Mouse (Mus musculus): Measurements from ENCODE around the gene H2-DMb2. TPM values are rescaled to one million over a fixed set of nuclear protein-coding genes. Genes with fewer than 3 reads are reported as not detected.

Gene H2-DMb2
- 0.20 TPM in 1 of 2 replicates, not detected in the other for polyA plus RNA-seq (2015; fragmentation: Nextera tagmentation; extraction: Ambion mirVana)

DNA sequence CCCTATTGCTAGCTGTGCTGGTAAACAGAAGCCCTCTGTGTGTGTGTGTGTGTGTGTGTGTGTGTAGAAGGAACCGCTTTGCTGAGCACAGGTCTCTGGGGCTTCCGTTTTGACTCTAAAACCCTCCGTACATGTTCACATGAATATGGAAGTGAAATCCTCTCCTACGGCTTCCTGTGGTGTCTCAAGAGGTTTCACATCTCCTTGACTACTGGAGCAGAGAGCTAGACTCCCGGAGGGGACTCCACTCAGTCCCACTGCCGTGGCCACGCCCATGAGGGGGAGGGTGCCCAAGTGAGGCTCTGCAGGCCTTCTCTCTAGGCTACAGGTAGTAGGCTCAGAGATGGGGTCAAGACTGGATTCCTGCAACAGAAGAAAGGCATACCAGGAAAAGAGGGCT, at the start of gene H2-DMb2:
TSS of gene H2-DMb2 (plus strand) at position 275 of the 400 bp plus-strand sequence.
- Histone ChIP-seq H3K4me1 (peaks cover 13% of the 10 kb centered on the region), H3K36me3 (ENCODE audit: poor library complexity, severe bottlenecking) (no peaks in the 10 kb centered on the region), H3K9ac (no peak within 1 kb of the TSS), H3K9me3 (replicated peaks) (no peaks in the 10 kb centered on the region), H3K4me3 (no peak within 1 kb of the TSS), H3K27me3 (peaks cover 36% of the 10 kb centered on the region), H3K27ac (no peak within 1 kb of the TSS; the same call in 1 of the 2 replicates), H3K4me2 (no peak within 1 kb of the TSS)
- no peak for ATAC-seq
- 30% methylated on average over 7 of the region's 7 CpGs for WGBS

DNA sequence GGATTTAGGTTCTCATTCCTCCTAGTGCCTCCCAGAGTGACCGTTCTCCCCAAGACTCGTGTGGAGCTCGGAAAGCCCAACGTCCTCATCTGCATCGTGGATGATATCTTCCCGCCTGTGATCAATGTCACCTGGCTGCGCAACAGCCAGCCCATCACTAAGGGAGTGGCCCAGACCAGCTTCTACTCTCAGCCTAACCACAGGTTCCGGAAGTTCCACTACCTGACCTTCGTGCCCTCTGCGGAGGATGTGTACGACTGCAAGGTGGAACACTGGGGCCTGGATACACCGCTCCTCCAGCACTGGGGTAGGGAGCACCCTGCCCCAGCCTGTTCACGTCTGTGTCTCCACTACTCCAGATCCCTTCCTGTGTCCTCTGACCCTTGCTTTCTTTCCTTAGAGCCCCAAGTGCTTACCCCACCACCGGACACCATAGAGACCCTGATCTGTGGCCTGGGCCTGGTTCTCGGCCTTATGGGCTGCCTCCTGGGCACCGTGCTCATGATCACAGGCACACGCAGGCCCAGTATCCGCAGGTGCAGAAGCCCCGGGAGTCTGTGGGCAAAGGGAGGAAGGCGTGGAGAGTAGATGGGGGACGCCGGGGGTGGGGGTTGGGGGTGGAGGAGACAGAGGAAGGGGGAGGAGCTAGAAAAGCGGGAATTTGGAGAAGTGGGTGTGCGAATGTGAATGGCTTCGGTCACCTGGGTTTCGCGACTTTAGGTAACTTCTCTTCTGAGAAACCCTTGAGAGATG, 48.6 kb upstream of the H2-DMb2 start:
- no peak for ATAC-seq
- Histone ChIP-seq H3K4me2 (no peak overlapping the region), H3K9ac (no peak overlapping the region), H3K27ac (no peak overlapping the region), H3K9me3 (replicated peaks) (no peaks in the 10 kb centered on the region), H3K4me3 (no peak overlapping the region), H3K4me1 (peaks cover 4% of the 10 kb centered on the region), H3K27me3 (no peaks in the 10 kb centered on the region), H3K36me3 (ENCODE audit: poor library complexity, severe bottlenecking) (no peaks in the 10 kb centered on the region)
- WGBS: 86% methylated on average over 27 of the region's 27 CpGs

DNA sequence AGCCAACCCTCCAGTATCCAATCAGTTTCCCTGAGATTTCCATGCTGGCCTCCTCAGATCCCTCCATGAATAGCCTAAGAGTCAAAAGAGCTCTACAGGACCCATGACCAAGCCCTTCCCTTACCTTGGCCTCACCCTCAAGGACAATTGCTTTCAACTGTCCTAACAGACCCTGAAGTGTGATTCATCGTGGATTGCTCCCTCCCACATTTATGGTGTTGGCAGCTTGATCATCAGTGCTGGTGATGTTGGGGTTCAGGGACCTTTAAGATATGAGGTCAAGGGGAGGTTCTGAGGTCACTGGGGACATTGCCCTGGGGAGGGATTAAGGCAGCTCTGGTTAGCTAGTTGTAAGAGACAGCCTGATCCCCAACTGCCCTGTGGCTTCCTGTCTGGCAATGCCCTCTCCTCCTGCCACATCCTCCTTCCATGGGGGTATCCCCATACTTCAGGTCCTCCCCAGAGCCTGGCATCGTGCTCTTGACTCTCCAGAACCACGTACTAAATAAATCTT, 46.6 kb upstream of the H2-DMb2 start:
- Histone ChIP-seq H3K27me3 (no peaks in the 10 kb centered on the region), H3K4me2 (no peak overlapping the region), H3K36me3 (ENCODE audit: poor library complexity, severe bottlenecking) (no peaks in the 10 kb centered on the region), H3K27ac (no peak overlapping the region), H3K4me1 (peaks cover 12% of the 10 kb centered on the region), H3K4me3 (no peak overlapping the region), H3K9ac (no peak overlapping the region), H3K9me3 (replicated peaks) (no peaks in the 10 kb centered on the region)
- whole genome bisulfite sequencing: 76% methylated on average over 3 of the region's 3 CpGs
- ATAC-seq: no peak

DNA sequence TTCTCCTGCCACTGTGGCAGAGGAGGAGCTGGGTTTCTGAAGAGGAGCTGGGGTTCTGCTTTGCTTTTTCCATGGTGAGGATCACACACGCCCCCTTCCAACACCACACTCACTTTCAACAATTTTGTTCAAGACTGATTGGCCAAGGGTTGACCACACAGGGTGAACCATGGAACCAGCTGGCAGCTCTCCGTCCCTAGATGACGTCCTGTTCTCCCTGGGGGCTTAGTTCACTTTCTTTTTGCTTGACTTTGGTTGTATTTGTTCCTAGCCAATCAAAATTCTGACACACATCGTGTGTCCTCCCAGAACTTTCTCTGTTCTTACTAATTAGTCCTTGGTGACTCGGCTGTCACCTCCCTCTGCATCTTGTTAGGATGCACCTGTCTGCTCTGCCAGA, 45.8 kb upstream of the H2-DMb2 start:
- no peak for ATAC-seq
- Histone ChIP-seq H3K4me1 (peaks cover 15% of the 10 kb centered on the region), H3K9ac (no peak overlapping the region), H3K4me2 (no peak overlapping the region), H3K36me3 (ENCODE audit: poor library complexity, severe bottlenecking) (no peaks in the 10 kb centered on the region), H3K27me3 (no peaks in the 10 kb centered on the region), H3K27ac (no peak overlapping the region), H3K9me3 (replicated peaks) (no peaks in the 10 kb centered on the region), H3K4me3 (no peak overlapping the region)
- 61% methylated on average over 5 of the region's 5 CpGs for WGBS

DNA sequence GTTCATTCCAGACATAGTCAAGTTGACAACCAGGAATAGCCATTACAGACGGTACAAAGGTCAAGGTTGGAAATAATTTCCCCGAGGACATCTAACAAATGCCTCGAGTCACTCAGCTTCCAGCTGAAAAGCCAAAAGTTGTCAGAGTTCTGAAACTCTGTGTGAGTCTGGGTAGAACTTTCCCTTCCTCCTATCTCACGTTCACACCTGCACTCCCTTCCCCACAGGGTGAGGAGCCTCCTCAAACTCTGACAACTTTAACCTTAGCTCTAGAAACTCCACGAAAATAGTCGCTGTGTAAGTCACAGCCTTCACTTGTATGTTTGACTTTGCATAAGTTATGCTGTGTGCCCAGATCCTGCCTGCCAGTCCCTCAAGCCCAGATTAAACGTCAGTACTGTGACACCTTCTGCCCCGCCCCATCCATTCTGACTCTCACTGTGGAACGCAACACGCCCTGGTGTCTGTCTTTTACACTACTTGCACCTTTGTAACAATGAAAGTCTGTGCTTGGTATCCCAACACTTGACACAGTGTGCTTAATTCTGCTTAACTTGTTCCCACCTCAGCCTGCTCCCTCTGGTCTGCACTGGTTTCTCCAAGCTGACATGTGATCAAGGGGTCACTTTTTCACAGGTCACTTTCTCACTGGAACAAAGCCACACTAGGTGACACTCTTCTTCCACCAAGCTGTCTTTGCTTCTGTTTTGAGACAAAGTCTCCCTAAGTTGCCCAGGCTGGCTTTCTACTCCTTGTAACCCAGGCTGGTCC, 44.2 kb upstream of the H2-DMb2 start:
- Histone ChIP-seq H3K9me3 (replicated peaks) (no peaks in the 10 kb centered on the region), H3K4me3 (no peak overlapping the region), H3K27me3 (no peaks in the 10 kb centered on the region), H3K4me1 (peaks cover 15% of the 10 kb centered on the region), H3K9ac (no peak overlapping the region), H3K36me3 (ENCODE audit: poor library complexity, severe bottlenecking) (no peaks in the 10 kb centered on the region), H3K27ac (no peak overlapping the region), H3K4me2 (no peak overlapping the region)
- ATAC-seq: no peak
- WGBS: 65% methylated on average over 10 of the region's 10 CpGs

DNA sequence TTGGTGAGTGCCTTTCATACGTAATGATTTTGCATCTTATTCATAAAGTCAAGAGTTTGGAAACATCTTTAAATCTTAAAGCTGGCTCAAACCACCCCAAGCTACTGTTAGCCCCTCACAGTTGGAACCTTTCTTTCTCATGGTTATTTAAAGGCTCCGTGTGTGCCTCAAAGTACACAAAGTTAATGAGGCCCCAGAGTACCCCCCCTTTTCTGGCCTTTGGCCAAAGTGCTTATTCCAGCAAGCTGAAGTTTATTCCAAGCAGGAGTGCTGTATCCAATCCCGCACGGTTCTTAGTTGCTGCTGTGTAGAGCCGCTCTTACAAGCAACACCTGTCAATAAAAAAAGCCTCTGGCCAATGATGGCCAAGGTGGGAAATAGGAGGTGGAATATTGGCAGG, 43.6 kb upstream of the H2-DMb2 start:
- Histone ChIP-seq H3K27ac (no peak overlapping the region), H3K4me1 (peaks cover 15% of the 10 kb centered on the region), H3K9ac (no peak overlapping the region), H3K4me2 (no peak overlapping the region), H3K9me3 (replicated peaks) (no peaks in the 10 kb centered on the region), H3K4me3 (no peak overlapping the region), H3K27me3 (no peaks in the 10 kb centered on the region), H3K36me3 (ENCODE audit: poor library complexity, severe bottlenecking) (no peaks in the 10 kb centered on the region)
- WGBS: 34% methylated on average over 5 of the region's 5 CpGs
- ATAC-seq: no peak

DNA sequence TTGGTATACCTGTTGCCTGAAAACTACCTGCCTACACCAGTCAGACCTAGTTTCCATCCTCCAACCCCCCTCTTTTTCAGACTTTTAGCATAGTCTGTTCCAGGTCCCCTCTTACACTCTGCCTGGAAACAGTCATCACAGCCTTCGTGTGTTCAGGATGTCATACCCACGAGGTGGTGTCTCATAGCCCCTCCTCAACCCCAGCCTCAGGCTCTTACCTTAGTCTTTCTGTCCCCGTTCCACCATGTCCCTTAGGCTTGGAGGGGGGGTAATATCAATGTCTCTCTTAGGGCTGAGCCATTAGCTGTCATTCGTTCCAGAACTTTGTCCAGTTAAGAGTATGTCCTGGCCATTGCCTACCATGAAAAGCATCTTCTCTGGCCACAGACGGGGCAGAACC, 41.9 kb upstream of the H2-DMb2 start:
- peak; percentile 45; the same call in 1 of the 2 replicates for ATAC-seq
- no peak overlapping the region for H3K9ac ChIP-seq
- no peak overlapping the region for H3K27ac ChIP-seq
- H3K36me3 ChIP-seq (ENCODE audit: poor library complexity, severe bottlenecking): no peaks in the 10 kb centered on the region
- no peaks in the 10 kb centered on the region for H3K27me3 ChIP-seq
- 37% methylated on average over 5 of the region's 5 CpGs for WGBS
- no peak overlapping the region for H3K4me2 ChIP-seq
- no peak overlapping the region for H3K4me3 ChIP-seq
- peaks cover 15% of the 10 kb centered on the region for H3K4me1 ChIP-seq
- H3K9me3 ChIP-seq (replicated peaks): no peaks in the 10 kb centered on the region

DNA sequence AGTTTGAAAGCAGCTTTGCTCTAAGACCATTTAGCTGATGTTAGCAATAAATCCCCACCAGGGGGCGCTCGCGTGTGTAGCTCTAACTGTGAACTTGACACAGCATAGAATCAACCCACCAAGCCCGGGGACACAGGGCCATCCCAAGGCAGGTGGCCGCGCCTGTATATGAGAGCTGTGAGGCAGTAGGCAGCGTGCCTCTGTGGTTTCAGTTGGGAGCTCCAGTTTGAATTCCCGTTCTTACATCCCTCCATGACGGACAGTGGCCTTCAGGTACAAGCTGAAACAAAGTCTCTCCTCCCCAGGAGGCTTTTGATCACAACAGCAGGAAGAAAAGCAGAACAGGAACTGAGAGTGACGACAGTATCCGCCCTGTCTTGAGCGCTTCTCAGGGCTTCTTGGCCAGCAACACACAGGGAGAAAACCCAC, 41.5 kb upstream of the H2-DMb2 start:
- Histone ChIP-seq H3K36me3 (ENCODE audit: poor library complexity, severe bottlenecking) (no peaks in the 10 kb centered on the region), H3K4me3 (no peak overlapping the region), H3K4me2 (peak overlapping the region; percentile 46), H3K4me1 (peaks cover 15% of the 10 kb centered on the region), H3K27ac (no peak overlapping the region), H3K9ac (peak overlapping the region; percentile 44; the same call in 1 of the 2 replicates), H3K9me3 (replicated peaks) (no peaks in the 10 kb centered on the region), H3K27me3 (no peaks in the 10 kb centered on the region)
- WGBS: 7% methylated on average over 12 of the region's 12 CpGs
- peak; percentile 80; the same call in 1 of the 2 replicates for ATAC-seq

DNA sequence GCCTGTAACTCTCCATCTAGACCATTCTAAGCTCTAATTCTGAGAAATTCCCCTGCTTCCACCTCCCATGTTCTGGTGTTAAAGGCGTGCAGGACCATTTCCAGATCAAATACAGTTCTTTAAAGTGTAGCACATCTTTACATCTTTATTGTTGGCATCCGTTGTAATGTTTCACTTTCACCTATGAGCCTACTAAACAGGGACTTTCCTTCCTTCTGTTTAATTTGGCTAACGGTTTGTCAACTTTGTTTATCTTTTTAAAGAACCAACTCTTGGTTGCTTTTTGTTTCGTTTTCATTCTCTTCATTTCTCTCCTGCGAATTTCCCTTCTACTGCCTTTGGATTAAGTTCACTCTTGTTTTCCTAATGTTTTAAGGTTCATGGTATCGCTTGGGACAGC, 40.3 kb upstream of the H2-DMb2 start:
- Histone ChIP-seq H3K4me2 (no peak overlapping the region), H3K9ac (no peak overlapping the region), H3K36me3 (ENCODE audit: poor library complexity, severe bottlenecking) (0 out of 2 replicates have a peak, but pooled peaks cover 3% of the 10 kb centered on the region), H3K27me3 (no peaks in the 10 kb centered on the region), H3K4me1 (peaks cover 15% of the 10 kb centered on the region), H3K9me3 (replicated peaks) (no peaks in the 10 kb centered on the region), H3K27ac (no peak overlapping the region), H3K4me3 (no peak overlapping the region)
- ATAC-seq: no peak
- WGBS: 84% methylated on average over 6 of the region's 6 CpGs

DNA sequence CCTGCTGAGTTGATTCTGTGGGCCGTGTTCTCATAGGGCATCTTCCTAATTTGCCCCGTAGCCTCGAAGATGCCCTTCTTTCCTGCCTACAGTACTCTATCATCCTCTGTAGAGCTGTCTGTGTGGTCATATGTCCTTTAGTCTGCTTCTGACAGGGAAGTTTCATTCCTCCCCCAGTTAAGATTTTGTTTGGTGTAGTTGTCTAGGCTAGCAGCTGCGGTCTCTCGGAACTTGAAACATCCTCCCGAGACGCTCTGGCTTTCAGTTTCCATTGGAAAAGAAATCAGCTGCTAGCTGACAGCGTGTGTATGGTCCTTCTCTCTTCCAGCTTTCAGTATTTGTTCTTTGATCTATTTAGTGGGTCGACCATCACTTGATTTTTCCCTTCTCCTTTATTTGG, 38.3 kb upstream of the H2-DMb2 start:
- Histone ChIP-seq H3K9ac (no peak overlapping the region), H3K27ac (no peak overlapping the region), H3K4me3 (no peak overlapping the region), H3K36me3 (ENCODE audit: poor library complexity, severe bottlenecking) (peaks cover 13% of the 10 kb centered on the region), H3K9me3 (replicated peaks) (no peaks in the 10 kb centered on the region), H3K4me2 (no peak overlapping the region), H3K4me1 (peaks cover 8% of the 10 kb centered on the region; the same call in 1 of the 2 replicates), H3K27me3 (no peaks in the 10 kb centered on the region)
- 90% methylated on average over 9 of the region's 9 CpGs for WGBS
- ATAC-seq: no peak

DNA sequence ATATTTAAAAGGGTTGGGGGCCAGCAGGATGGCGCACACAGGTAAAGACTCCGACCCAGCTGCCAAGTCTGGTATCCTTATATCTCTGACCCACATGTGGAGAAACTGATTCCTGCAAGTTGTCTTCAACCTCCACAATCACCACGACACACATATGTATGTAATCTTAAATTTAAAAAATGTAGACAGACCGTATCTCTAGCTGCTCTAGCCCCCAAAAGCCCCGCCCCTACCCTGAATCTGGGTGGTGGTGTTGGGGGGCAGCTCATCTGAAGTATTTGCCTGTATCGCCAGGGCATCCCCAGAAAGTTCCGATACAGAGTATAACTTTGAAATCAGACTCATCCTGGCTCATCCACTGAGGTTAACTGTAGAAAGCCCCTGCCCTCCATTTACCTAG, 36.6 kb upstream of the H2-DMb2 start:
- WGBS: 92% methylated on average over 7 of the region's 7 CpGs
- no peak overlapping the region for H3K27ac ChIP-seq

More for the DNA sequence above, 36.6 kb upstream of the H2-DMb2 start:
- H3K4me3 ChIP-seq: no peak overlapping the region
- no peaks in the 10 kb centered on the region for H3K27me3 ChIP-seq
- H3K36me3 ChIP-seq (ENCODE audit: poor library complexity, severe bottlenecking): peaks cover 30% of the 10 kb centered on the region
- no peak for ATAC-seq
- no peak overlapping the region for H3K9ac ChIP-seq
- H3K4me2 ChIP-seq: no peak overlapping the region
- no peaks in the 10 kb centered on the region for H3K9me3 ChIP-seq (replicated peaks)
- H3K4me1 ChIP-seq: peaks cover 15% of the 10 kb centered on the region; the same call in 1 of the 2 replicates
